10 mouse cellular contexts compared by ENCODE assay signal in genomic region chr2:166544575-166545251, GRCm38 (mm10).
DNase-seq lines count a peak whose midpoint lies in the region; ATAC-seq and TF ChIP-seq lines count a peak whose summit lies in the region.
"Had no signal": no experiment of that assay in that cellular context is flagged by ENCODE, and none has a peak within 500 bp of the region (broad histone marks: within the 10 kb centered on the region; RNA-seq: fewer than 3 reads in every experiment).

No protein-coding gene starts in this region.

- 0 out of 2 replicates have a peak, but pooled peaks have one; percentile 15 for TF ChIP-seq CTCF in cortical plate, adult 2 months (IDR thresholded peaks at IDR 0.05; ENCODE audit: extremely low read depth, insufficient read depth, low read length)

- 50% methylated on average over 7 of the region's 7 CpGs for WGBS in kidney, embryonic 14.5 days

- H3K27ac ChIP-seq in kidney, embryonic 14.5 days (ENCODE audit: low read depth, low read length) = 0 out of 2 replicates have a peak overlapping the region, but pooled peaks have one; percentile 37
- no peak overlapping the region for H3K27ac ChIP-seq in cortical plate, adult 2 months (ENCODE audit: insufficient read depth, low read length)
- H3K27ac ChIP-seq: embryonic facial prominence, embryonic 13.5 days had no signal

- DNase-seq in kidney, adult 18-20 months = no peak
- peak; percentile 44 to 48 for DNase-seq in right cerebral cortex, adult 2 months (ENCODE audit: low spot score in 2 of 2)
- DNase-seq in right cerebral cortex, postnatal 25 days = no peak
- peak; percentile 32 for DNase-seq in splenic B cell, adult 2 months (ENCODE audit: low read depth, low spot score)
- no peak for DNase-seq in cerebellum, adult 8-10 months
- DNase-seq: gastrocnemius, postnatal 36 days had no signal

- TF ChIP-seq POLR2A in cortical plate, adult 2 months (IDR thresholded peaks at IDR 0.05; ENCODE audit: extremely low read depth, insufficient read depth, low read length) = no peak

- H3K9me3 ChIP-seq in kidney, embryonic 14.5 days (ENCODE audit: control insufficient read depth, low read length) = no peaks in the 10 kb centered on the region; the same call in 1 of the 2 replicates

- no peaks in the 10 kb centered on the region for H3K36me3 ChIP-seq in kidney, embryonic 14.5 days (ENCODE audit: control insufficient read depth, insufficient read depth, low read length)
- no peaks in the 10 kb centered on the region for H3K36me3 ChIP-seq in splenic B cell, adult 2 months (ENCODE audit: control insufficient read depth, insufficient read depth, low read length, poor library complexity, severe bottlenecking)
- H3K36me3 ChIP-seq: embryonic facial prominence, embryonic 13.5 days had no signal

- H3K4me1 ChIP-seq in kidney, embryonic 14.5 days (ENCODE audit: control insufficient read depth, insufficient read depth, low read length) = peaks cover 24% of the 10 kb centered on the region
- peaks cover 4% of the 10 kb centered on the region; the same call in 1 of the 2 replicates for H3K4me1 ChIP-seq in cortical plate, adult 2 months (ENCODE audit: control insufficient read depth, insufficient read depth, low read length)

- peak; percentile 50 for ATAC-seq in kidney, embryonic 14.5 days (ENCODE audit: low FRiP score, low TSS enrichment)
- ATAC-seq: hindbrain, embryonic 16.5 days had no signal

- H3K9ac ChIP-seq in kidney, embryonic 14.5 days (ENCODE audit: low read depth, low read length) = no peak overlapping the region
- H3K9ac ChIP-seq: embryonic facial prominence, embryonic 13.5 days had no signal

- H3K4me3 ChIP-seq in kidney, embryonic 14.5 days (ENCODE audit: low read length) = no peak overlapping the region
- no peak overlapping the region for H3K4me3 ChIP-seq in cortical plate, adult 2 months (ENCODE audit: insufficient read depth, low read length)
- H3K4me3 ChIP-seq: embryonic facial prominence, embryonic 13.5 days had no signal

- H3K4me2 ChIP-seq in kidney, embryonic 14.5 days (replicated peaks; ENCODE audit: low read depth, low read length) = no peak overlapping the region
- H3K4me2 ChIP-seq: embryonic facial prominence, embryonic 13.5 days had no signal

- H3K27me3 ChIP-seq in kidney, embryonic 14.5 days (ENCODE audit: control insufficient read depth, insufficient read depth, low read length) = no peaks in the 10 kb centered on the region
- H3K27me3 ChIP-seq in splenic B cell, adult 2 months (ENCODE audit: control insufficient read depth, insufficient read depth, low read length, poor library complexity, severe bottlenecking) = no peaks in the 10 kb centered on the region
- H3K27me3 ChIP-seq: embryonic facial prominence, embryonic 13.5 days had no signal

Comparison
In these comparisons a context has a peak if more than half of its experiments do, and no peak if none do; other contexts are left out.
1. DNase-seq: peak in right cerebral cortex, adult 2 months (2 of 2) and splenic B cell, adult 2 months (single experiment); none in kidney, adult 18-20 months (single experiment), right cerebral cortex, postnatal 25 days (single experiment) and cerebellum, adult 8-10 months (single experiment).